Mouse (Mus musculus): ENCODE data around the gene Ap4s1.

DNA sequence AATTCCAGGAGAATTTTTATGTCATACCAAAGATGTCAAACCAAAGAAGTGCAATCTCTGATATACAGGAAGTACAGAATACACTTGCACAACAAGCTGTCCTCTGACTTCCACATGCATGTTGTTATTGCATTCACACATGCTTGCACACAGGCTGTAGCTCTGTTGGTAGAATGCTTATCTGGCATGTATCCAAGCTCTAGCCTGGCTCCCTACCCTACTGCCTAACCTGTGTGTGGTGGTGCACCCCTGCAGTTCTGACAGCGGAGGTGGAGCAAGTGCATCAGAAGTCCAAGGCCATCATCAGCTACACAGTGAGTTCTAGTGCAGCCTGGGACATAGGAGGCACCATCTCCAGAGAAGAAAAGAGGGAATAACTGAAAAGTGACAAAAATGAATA, 12.0 kb upstream of the Ap4s1 start:
- TF ChIP-seq MAFK (IDR thresholded peaks at IDR 0.05; ENCODE audit: insufficient read depth, low read depth, low read length), result no peak
- TF ChIP-seq ZC3H11A (IDR thresholded peaks at IDR 0.05; ENCODE audit: borderline replicate concordance, low read depth, low read length), result no peak

All from ES-E14 (cell line).